Mouse (Mus musculus): ENCODE measurements around the gene Runx1. TPM values are rescaled to one million over a fixed set of nuclear protein-coding genes. Genes with fewer than 3 reads are reported as not detected.

Gene Runx1
- total RNA-seq, 1 experiment, result 7.4 TPM

DNA sequence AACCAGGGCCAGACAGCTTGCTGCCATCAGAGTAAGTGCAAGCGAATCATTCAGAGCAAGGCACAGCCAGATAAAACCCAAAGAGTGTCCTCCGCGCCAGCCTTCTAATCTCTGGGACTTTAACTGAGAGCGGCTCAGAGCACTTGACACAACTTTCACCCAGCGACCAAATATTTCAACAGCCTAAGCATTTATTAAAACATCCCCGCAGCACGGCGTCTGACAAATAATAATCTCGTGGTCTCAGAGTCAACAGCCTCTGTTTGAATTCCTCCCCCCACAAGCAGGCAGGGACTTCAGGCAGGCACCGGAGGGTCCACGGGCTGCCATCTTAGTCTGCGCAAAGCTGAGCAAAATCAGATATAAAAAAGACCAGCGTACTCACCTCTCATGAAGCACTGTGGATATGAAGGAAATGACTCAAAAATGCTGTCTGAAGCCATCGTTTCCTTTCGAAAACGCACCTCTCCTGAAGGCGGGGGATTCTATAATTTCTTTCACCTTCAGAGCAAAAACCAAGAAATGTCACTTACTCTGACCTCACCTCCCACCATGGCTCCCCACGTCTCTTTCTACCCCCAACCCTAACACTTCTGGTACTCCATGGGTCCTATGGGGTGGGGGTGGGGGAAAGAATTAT, 625 bp downstream of the Runx1 start:
- TF ChIP-seq ZNF384 (IDR thresholded peaks at IDR 0.05; ENCODE audit: low read depth, low read length) (no peak), MAFK (IDR thresholded peaks at IDR 0.05; ENCODE audit: insufficient read depth, low read depth, low read length) (no peak)
- Histone ChIP-seq H3K36me3 (ENCODE audit: control insufficient read depth, insufficient read depth, low read length, poor library complexity, severe bottlenecking) (no peaks in the 10 kb centered on the region), H3K4me3 (ENCODE audit: insufficient read depth in 1 of 2, low read depth in 1 of 2, low read length in 2 of 2, poor library complexity in 1 of 2, severe bottlenecking in 1 of 2) (no peak overlapping the region), H3K9ac (ENCODE audit: insufficient read depth, low read depth, low read length, poor library complexity, severe bottlenecking) (no peak overlapping the region), H3K27ac (ENCODE audit: insufficient read depth, low read depth, low read length, poor library complexity, severe bottlenecking) (no peak overlapping the region), H3K9me3 (ENCODE audit: control insufficient read depth, insufficient read depth, low read depth, low read length) (no peaks in the 10 kb centered on the region), H3K4me1 (ENCODE audit: control insufficient read depth in 2 of 2, insufficient read depth in 2 of 2, low read length in 2 of 2, poor library complexity in 1 of 2) (no peaks in the 10 kb centered on the region)
- DNase-seq (ENCODE audit: low read depth, low spot score), result no peak
- in situ Hi-C loops (cut with MboI; ENCODE audit: low sequenced_read_pairs in 2 of 2, unreplicated experiment in 2 of 2), result no loop called here

DNA sequence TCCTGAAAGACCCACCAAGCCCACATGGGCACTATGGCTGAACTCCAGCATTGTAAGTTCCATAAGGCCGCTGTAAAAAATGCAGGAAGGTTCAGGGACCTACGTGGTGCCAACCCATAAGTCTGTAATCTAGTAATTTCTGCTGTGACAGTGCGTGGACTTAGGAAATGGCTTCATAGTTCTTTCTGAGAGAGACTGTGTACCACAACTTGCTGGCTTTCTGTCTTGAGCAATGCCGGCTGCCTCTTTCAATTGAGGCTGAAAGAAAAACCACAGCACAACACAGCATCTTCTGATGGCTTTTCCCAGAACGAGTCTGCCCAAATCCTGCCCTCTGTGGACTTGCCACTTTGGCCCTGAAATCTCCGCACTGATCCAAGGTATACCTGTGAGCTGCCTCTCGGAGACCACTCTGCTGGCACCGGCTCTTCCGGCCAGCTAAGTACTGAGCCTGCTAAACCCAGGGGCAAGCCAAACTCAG, 1.2 kb downstream of the Runx1 start:
- no peak overlapping the region for H3K4me3 ChIP-seq (ENCODE audit: insufficient read depth in 1 of 2, low read depth in 1 of 2, low read length in 2 of 2, poor library complexity in 1 of 2, severe bottlenecking in 1 of 2)
- no peak overlapping the region for H3K9ac ChIP-seq (ENCODE audit: insufficient read depth, low read depth, low read length, poor library complexity, severe bottlenecking)
- no peak for TF ChIP-seq HCFC1 (IDR thresholded peaks at IDR 0.05; ENCODE audit: borderline replicate concordance, insufficient read depth, low read length)
- TF ChIP-seq MAFK (IDR thresholded peaks at IDR 0.05; ENCODE audit: insufficient read depth, low read depth, low read length), result no peak
- TF ChIP-seq CHD2 (IDR thresholded peaks at IDR 0.05; ENCODE audit: low read depth, low read length), result no peak
- no peak for TF ChIP-seq ZNF384 (IDR thresholded peaks at IDR 0.05; ENCODE audit: low read depth, low read length)
- TF ChIP-seq ZC3H11A (IDR thresholded peaks at IDR 0.05; ENCODE audit: borderline replicate concordance, low read depth, low read length), result no peak
- no peak overlapping the region for H3K27ac ChIP-seq (ENCODE audit: insufficient read depth, low read depth, low read length, poor library complexity, severe bottlenecking)
- no peak for DNase-seq (ENCODE audit: low read depth, low spot score)
- in situ Hi-C loops (cut with MboI; ENCODE audit: low sequenced_read_pairs in 2 of 2, unreplicated experiment in 2 of 2), result no loop called here
- no peaks in the 10 kb centered on the region for H3K9me3 ChIP-seq (ENCODE audit: control insufficient read depth, insufficient read depth, low read depth, low read length)
- H3K36me3 ChIP-seq (ENCODE audit: control insufficient read depth, insufficient read depth, low read length, poor library complexity, severe bottlenecking), result no peaks in the 10 kb centered on the region
- no peaks in the 10 kb centered on the region for H3K4me1 ChIP-seq (ENCODE audit: control insufficient read depth in 2 of 2, insufficient read depth in 2 of 2, low read length in 2 of 2, poor library complexity in 1 of 2)

DNA sequence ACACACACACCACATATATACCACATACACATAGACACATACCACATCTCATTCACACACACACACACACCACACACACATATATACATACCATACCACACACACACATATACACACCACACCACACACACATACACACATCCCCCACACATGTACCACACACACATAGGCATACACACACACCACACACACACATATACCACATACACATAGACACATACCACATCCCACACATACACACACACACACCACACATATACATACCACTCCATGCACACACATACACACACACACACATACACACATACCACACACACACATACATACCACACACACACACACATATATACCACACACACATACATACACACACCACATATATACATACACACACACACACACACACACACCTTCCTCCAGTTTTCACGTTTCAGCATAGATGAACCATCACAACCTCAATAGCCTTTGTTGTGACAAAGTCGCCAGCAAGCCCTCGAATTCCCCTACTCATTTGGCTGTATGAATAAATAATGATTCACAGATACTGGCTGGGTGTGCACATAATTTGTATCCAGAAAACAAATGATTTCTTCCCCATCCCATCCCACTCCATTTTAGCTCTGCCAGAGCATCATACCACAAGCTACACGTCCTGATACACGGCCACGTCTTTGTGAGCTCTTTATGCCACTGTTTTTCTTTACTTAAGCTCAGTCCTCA, 1.8 kb downstream of the Runx1 start:
- no peak overlapping the region for H3K4me3 ChIP-seq (ENCODE audit: insufficient read depth in 1 of 2, low read depth in 1 of 2, low read length in 2 of 2, poor library complexity in 1 of 2, severe bottlenecking in 1 of 2)
- H3K9ac ChIP-seq (ENCODE audit: insufficient read depth, low read depth, low read length, poor library complexity, severe bottlenecking), result no peak overlapping the region
- no peaks in the 10 kb centered on the region for H3K36me3 ChIP-seq (ENCODE audit: control insufficient read depth, insufficient read depth, low read length, poor library complexity, severe bottlenecking)
- no peaks in the 10 kb centered on the region for H3K4me1 ChIP-seq (ENCODE audit: control insufficient read depth in 2 of 2, insufficient read depth in 2 of 2, low read length in 2 of 2, poor library complexity in 1 of 2)
- no peak overlapping the region for H3K27ac ChIP-seq (ENCODE audit: insufficient read depth, low read depth, low read length, poor library complexity, severe bottlenecking)
- DNase-seq (ENCODE audit: low read depth, low spot score), result no peak
- TF ChIP-seq CHD2 (IDR thresholded peaks at IDR 0.05; ENCODE audit: low read depth, low read length) (no peak), HCFC1 (IDR thresholded peaks at IDR 0.05; ENCODE audit: borderline replicate concordance, insufficient read depth, low read length) (no peak), MAFK (IDR thresholded peaks at IDR 0.05; ENCODE audit: insufficient read depth, low read depth, low read length) (no peak), ZC3H11A (IDR thresholded peaks at IDR 0.05; ENCODE audit: borderline replicate concordance, low read depth, low read length) (no peak), ZNF384 (IDR thresholded peaks at IDR 0.05; ENCODE audit: low read depth, low read length) (no peak)
- no peaks in the 10 kb centered on the region for H3K9me3 ChIP-seq (ENCODE audit: control insufficient read depth, insufficient read depth, low read depth, low read length)
- in situ Hi-C loops (cut with MboI; ENCODE audit: low sequenced_read_pairs in 2 of 2, unreplicated experiment in 2 of 2), result no loop called here

DNA sequence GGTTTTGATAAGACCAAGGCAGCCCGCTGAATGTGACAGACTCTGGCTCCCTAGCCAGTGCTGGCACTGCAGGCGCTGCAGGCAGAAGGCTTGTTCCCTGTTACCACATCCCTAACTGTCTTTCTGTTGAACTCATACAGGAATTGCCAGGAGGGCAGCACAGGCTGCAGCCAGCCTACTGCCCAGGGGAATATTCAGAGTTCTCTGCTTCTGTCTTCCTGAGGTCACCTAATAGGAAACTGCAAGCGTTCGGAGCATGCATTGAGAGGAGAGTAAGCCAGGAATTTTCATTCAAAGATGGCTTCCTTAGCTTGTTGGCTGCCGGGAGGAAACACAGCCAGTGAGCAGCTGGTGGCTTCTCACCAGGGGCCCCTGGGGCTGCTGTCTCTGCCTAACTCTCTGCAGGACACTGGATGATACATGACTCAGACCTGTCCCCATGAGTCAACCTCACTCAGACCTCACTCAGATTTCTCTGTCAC, 2.5 kb downstream of the Runx1 start:
- Histone ChIP-seq H3K9ac (ENCODE audit: insufficient read depth, low read depth, low read length, poor library complexity, severe bottlenecking) (no peak overlapping the region), H3K36me3 (ENCODE audit: control insufficient read depth, insufficient read depth, low read length, poor library complexity, severe bottlenecking) (no peaks in the 10 kb centered on the region), H3K4me1 (ENCODE audit: control insufficient read depth in 2 of 2, insufficient read depth in 2 of 2, low read length in 2 of 2, poor library complexity in 1 of 2) (no peaks in the 10 kb centered on the region), H3K4me3 (ENCODE audit: insufficient read depth in 1 of 2, low read depth in 1 of 2, low read length in 2 of 2, poor library complexity in 1 of 2, severe bottlenecking in 1 of 2) (no peak overlapping the region), H3K9me3 (ENCODE audit: control insufficient read depth, insufficient read depth, low read depth, low read length) (no peaks in the 10 kb centered on the region), H3K27ac (ENCODE audit: insufficient read depth, low read depth, low read length, poor library complexity, severe bottlenecking) (no peak overlapping the region)
- in situ Hi-C loops (cut with MboI; ENCODE audit: low sequenced_read_pairs in 2 of 2, unreplicated experiment in 2 of 2), result no loop called here
- no peak for DNase-seq (ENCODE audit: low read depth, low spot score)
- TF ChIP-seq ZC3H11A (IDR thresholded peaks at IDR 0.05; ENCODE audit: borderline replicate concordance, low read depth, low read length), result no peak
- TF ChIP-seq ZNF384 (IDR thresholded peaks at IDR 0.05; ENCODE audit: low read depth, low read length), result no peak
- no peak for TF ChIP-seq MAFK (IDR thresholded peaks at IDR 0.05; ENCODE audit: insufficient read depth, low read depth, low read length)
- TF ChIP-seq HCFC1 (IDR thresholded peaks at IDR 0.05; ENCODE audit: borderline replicate concordance, insufficient read depth, low read length), result no peak
- TF ChIP-seq CHD2 (IDR thresholded peaks at IDR 0.05; ENCODE audit: low read depth, low read length), result no peak

Data from ES-E14 (cell line).